Mouse (Mus musculus): Measurements from ENCODE around the gene Cyp17a1. TPM values are rescaled to one million over a fixed set of nuclear protein-coding genes. Genes with fewer than 3 reads are reported as not detected.

Gene Cyp17a1
- polyA plus RNA-seq, 1 experiment = 0.14 TPM

DNA sequence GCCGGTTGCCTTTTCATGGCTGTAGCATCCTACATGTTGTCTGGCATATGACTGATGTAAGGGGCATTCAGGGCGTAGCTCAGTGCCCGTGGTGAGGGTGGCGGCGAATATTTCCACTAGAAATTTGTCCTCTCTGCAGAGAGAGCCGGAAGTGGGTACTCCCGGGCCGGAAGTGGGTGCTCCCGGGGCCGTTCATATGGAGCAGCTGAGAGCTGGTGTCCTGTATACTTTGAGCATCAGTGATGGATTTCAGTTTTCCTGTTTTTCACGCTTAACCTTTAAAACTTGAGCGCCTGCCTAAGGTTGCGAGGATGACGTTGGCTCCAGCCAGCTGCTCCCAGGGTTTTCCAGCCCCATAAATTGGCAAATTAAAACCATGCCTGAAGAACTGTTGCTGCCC lies 33.5 kb downstream of the Cyp17a1 start:
- no peaks in the 10 kb centered on the region; the same call in 1 of the 2 replicates for H3K4me1 ChIP-seq (ENCODE audit: control insufficient read depth, insufficient read depth, insufficient read length)
- 82% methylated on average over 14 of the region's 14 CpGs for WGBS
- H3K27ac ChIP-seq (ENCODE audit: insufficient read depth, low read length) = no peak overlapping the region

DNA sequence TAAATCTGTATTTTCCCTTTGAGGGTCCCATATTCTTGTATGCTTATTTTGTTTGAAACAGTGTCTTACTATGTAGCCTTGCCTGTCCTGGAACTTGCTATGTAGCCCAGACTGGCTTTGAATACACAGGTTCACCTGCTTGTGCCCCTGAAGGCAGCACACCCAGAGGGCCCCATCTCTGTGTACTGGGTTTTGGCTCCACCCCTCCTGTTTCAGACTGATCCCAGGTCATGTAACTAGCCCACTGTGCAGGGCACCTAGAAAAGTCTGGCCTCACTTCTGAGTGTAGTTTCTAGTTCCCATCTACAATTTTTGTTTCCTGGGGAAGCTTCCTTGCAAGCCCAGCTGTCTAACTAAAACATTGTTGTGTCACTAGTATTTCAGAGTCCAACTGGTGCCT lies 33.9 kb downstream of the Cyp17a1 start:
- no peak overlapping the region for H3K4me3 ChIP-seq (ENCODE audit: extremely low read depth, insufficient read depth, insufficient read length)
- no peaks in the 10 kb centered on the region; the same call in 1 of the 2 replicates for H3K4me1 ChIP-seq (ENCODE audit: control insufficient read depth, insufficient read depth, insufficient read length)
- TF ChIP-seq POLR2A (IDR thresholded peaks at IDR 0.05; ENCODE audit: low read depth, low read length) = no peak
- no peak for TF ChIP-seq CTCF (IDR thresholded peaks at IDR 0.05; ENCODE audit: extremely low read depth, insufficient read depth, insufficient read length, insufficient replicate concordance)
- no peaks in the 10 kb centered on the region for H3K27me3 ChIP-seq (ENCODE audit: control insufficient read depth, insufficient read depth, low read length)
- H3K27ac ChIP-seq (ENCODE audit: insufficient read depth, low read length) = no peak overlapping the region
- H3K36me3 ChIP-seq (ENCODE audit: control insufficient read depth, insufficient read depth, low read length) = no peaks in the 10 kb centered on the region; the same call in 1 of the 2 replicates
- no peak for DNase-seq (ENCODE audit: low read depth in 1 of 2, low spot score in 2 of 2)

More for the DNA sequence above, 33.5 kb downstream of the Cyp17a1 start:
- no peak overlapping the region for H3K4me3 ChIP-seq (ENCODE audit: extremely low read depth, insufficient read depth, insufficient read length)
- H3K27me3 ChIP-seq (ENCODE audit: control insufficient read depth, insufficient read depth, low read length) = no peaks in the 10 kb centered on the region
- H3K36me3 ChIP-seq (ENCODE audit: control insufficient read depth, insufficient read depth, low read length) = peaks cover 2% of the 10 kb centered on the region
- no peak for DNase-seq (ENCODE audit: low read depth in 1 of 2, low spot score in 2 of 2)
- TF ChIP-seq POLR2A (IDR thresholded peaks at IDR 0.05; ENCODE audit: low read depth, low read length) (no peak), CTCF (IDR thresholded peaks at IDR 0.05; ENCODE audit: extremely low read depth, insufficient read depth, insufficient read length, insufficient replicate concordance) (no peak)

DNA sequence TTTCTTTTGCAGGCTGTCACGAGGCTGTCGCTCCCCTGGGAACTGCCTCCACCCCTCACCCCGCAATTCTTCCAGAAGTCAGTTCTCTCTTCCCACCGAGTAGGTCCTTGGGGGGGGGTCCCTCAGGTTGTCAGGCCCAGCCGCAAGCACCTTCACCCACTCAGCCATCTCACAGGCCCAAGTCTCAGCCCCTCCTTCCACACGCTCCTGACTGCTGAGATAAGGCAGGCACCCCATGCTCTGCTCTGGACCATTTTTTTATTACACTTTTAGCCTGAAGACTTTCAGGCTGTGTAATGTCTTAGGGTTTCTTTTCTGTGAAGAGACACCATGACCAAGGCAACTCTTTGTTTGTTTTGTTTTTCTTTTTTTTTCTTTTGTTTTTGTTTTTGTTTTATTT lies 35.4 kb downstream of the Cyp17a1 start:
- no peak overlapping the region for H3K27ac ChIP-seq (ENCODE audit: insufficient read depth, low read length)
- no peak overlapping the region for H3K4me3 ChIP-seq (ENCODE audit: extremely low read depth, insufficient read depth, insufficient read length)
- DNase-seq (ENCODE audit: low read depth in 1 of 2, low spot score in 2 of 2) = no peak
- 89% methylated on average over 6 of the region's 6 CpGs for WGBS
- no peaks in the 10 kb centered on the region; the same call in 1 of the 2 replicates for H3K4me1 ChIP-seq (ENCODE audit: control insufficient read depth, insufficient read depth, insufficient read length)
- no peaks in the 10 kb centered on the region; the same call in 1 of the 2 replicates for H3K36me3 ChIP-seq (ENCODE audit: control insufficient read depth, insufficient read depth, low read length)
- H3K27me3 ChIP-seq (ENCODE audit: control insufficient read depth, insufficient read depth, low read length) = no peaks in the 10 kb centered on the region
- no peak for TF ChIP-seq CTCF (IDR thresholded peaks at IDR 0.05; ENCODE audit: extremely low read depth, insufficient read depth, insufficient read length, insufficient replicate concordance)
- no peak for TF ChIP-seq POLR2A (IDR thresholded peaks at IDR 0.05; ENCODE audit: low read depth, low read length)

DNA sequence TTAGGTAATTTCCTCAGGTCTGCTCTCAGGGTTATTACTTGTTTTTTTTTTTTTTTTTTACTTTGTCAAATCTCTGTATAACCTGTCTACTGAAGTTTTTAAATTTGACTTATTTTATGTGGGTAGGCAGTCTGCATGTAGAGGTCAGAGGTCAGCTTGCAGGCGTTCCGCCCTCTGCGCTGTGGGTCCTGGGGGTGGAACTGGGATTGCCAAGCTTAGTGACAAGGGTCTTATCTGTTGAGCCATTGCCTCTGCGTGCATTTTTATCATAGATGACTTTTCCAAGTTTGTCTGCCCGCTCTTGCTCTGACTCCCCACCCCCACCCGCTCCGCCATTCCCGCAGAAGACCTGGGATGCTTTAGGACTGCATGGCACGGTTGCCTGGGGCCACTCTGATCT lies 37.2 kb downstream of the Cyp17a1 start:
- Histone ChIP-seq H3K27ac (ENCODE audit: insufficient read depth, low read length) (no peak overlapping the region), H3K4me3 (ENCODE audit: extremely low read depth, insufficient read depth, insufficient read length) (no peak overlapping the region), H3K27me3 (ENCODE audit: control insufficient read depth, insufficient read depth, low read length) (no peaks in the 10 kb centered on the region), H3K36me3 (ENCODE audit: control insufficient read depth, insufficient read depth, low read length) (no peaks in the 10 kb centered on the region; the same call in 1 of the 2 replicates), H3K4me1 (ENCODE audit: control insufficient read depth, insufficient read depth, insufficient read length) (no peaks in the 10 kb centered on the region)
- 87% methylated on average over 9 of the region's 9 CpGs for WGBS
- no peak for DNase-seq (ENCODE audit: low read depth in 1 of 2, low spot score in 2 of 2)
- TF ChIP-seq CTCF (IDR thresholded peaks at IDR 0.05; ENCODE audit: extremely low read depth, insufficient read depth, insufficient read length, insufficient replicate concordance) (no peak), POLR2A (IDR thresholded peaks at IDR 0.05; ENCODE audit: low read depth, low read length) (no peak)

DNA sequence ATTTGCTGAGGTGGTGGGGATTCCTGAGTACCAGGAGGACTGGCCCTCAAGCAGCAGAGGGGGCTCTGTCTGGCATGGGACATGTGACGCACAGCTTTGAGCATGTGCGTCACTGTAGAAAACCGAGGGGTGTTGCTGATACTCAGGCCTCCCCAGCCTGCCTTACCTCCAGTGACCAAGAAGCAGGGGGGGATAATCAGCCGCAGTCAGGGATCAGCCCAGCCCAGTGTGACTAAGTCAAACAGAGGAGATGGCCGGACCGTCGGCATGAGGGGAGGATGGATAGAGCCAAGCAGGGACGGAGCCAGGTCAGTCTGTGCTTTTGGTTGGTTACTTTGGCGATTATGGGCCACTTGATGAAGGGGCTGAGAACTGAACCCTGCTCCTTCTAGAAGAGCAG lies 41.3 kb downstream of the Cyp17a1 start:
- Histone ChIP-seq H3K4me1 (ENCODE audit: control insufficient read depth, insufficient read depth, insufficient read length) (no peaks in the 10 kb centered on the region), H3K4me3 (ENCODE audit: extremely low read depth, insufficient read depth, insufficient read length) (no peak overlapping the region), H3K36me3 (ENCODE audit: control insufficient read depth, insufficient read depth, low read length) (peaks cover 3% of the 10 kb centered on the region; the same call in 1 of the 2 replicates), H3K27me3 (ENCODE audit: control insufficient read depth, insufficient read depth, low read length) (no peaks in the 10 kb centered on the region), H3K27ac (ENCODE audit: insufficient read depth, low read length) (no peak overlapping the region)
- DNase-seq (ENCODE audit: low read depth in 1 of 2, low spot score in 2 of 2) = no peak
- 95% methylated on average over 9 of the region's 9 CpGs for WGBS
- TF ChIP-seq POLR2A (IDR thresholded peaks at IDR 0.05; ENCODE audit: low read depth, low read length) (no peak), CTCF (IDR thresholded peaks at IDR 0.05; ENCODE audit: extremely low read depth, insufficient read depth, insufficient read length, insufficient replicate concordance) (no peak)

DNA sequence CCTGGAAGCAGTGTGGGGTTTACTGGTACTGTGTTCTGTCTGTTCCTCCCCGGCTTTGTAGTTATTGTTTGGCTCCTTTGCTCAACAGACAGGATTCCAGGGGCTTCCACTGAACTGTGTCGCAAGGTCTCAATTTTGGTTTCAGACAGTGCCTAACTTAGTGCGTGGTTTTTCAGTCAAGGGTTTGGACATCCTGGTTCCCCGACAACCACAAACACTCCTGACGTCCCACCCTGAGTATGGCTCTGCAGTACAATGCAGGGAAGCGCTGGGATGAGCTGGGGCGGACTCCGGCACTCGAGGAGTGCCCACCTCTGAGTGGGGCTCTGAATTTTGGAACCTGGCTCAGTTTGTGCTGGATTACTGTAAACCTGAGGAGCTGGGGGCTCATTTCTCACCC lies 43.2 kb downstream of the Cyp17a1 start:
- no peak overlapping the region for H3K4me3 ChIP-seq (ENCODE audit: extremely low read depth, insufficient read depth, insufficient read length)
- no peak overlapping the region for H3K27ac ChIP-seq (ENCODE audit: insufficient read depth, low read length)
- H3K36me3 ChIP-seq (ENCODE audit: control insufficient read depth, insufficient read depth, low read length) = peaks cover 6% of the 10 kb centered on the region; the same call in 1 of the 2 replicates
- TF ChIP-seq CTCF (IDR thresholded peaks at IDR 0.05; ENCODE audit: extremely low read depth, insufficient read depth, insufficient read length, insufficient replicate concordance) (no peak), POLR2A (IDR thresholded peaks at IDR 0.05; ENCODE audit: low read depth, low read length) (no peak)
- no peaks in the 10 kb centered on the region for H3K4me1 ChIP-seq (ENCODE audit: control insufficient read depth, insufficient read depth, insufficient read length)
- H3K27me3 ChIP-seq (ENCODE audit: control insufficient read depth, insufficient read depth, low read length) = no peaks in the 10 kb centered on the region
- no peak for DNase-seq (ENCODE audit: low read depth in 1 of 2, low spot score in 2 of 2)
- 63% methylated on average over 9 of the region's 9 CpGs for whole genome bisulfite sequencing

DNA sequence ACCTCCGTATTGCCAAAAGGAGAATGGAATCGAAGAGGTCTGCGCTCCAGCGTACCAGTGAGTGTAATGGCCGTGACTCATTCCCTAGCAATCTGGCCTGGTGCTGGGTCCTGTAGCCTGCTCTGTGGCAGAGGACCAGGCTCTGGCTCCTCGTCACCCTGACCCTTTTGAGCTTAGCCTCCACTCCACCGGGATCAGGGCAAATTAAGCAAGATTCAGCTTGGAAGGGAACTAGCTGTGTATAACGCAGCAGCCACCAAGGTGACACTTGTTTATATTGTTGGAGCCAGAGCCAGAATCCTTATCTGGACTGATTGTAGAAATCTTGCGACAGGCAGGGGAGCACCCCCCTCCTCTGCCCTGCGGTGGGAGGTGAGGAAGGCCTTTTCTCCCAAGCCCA lies 44.6 kb downstream of the Cyp17a1 start:
- H3K4me3 ChIP-seq (ENCODE audit: extremely low read depth, insufficient read depth, insufficient read length) = no peak overlapping the region
- H3K27me3 ChIP-seq (ENCODE audit: control insufficient read depth, insufficient read depth, low read length) = no peaks in the 10 kb centered on the region
- H3K36me3 ChIP-seq (ENCODE audit: control insufficient read depth, insufficient read depth, low read length) = peaks cover 6% of the 10 kb centered on the region; the same call in 1 of the 2 replicates
- no peak overlapping the region for H3K27ac ChIP-seq (ENCODE audit: insufficient read depth, low read length)
- H3K4me1 ChIP-seq (ENCODE audit: control insufficient read depth, insufficient read depth, insufficient read length) = no peaks in the 10 kb centered on the region
- 94% methylated on average over 10 of the region's 10 CpGs for WGBS
- no peak for DNase-seq (ENCODE audit: low read depth in 1 of 2, low spot score in 2 of 2)
- TF ChIP-seq POLR2A (IDR thresholded peaks at IDR 0.05; ENCODE audit: low read depth, low read length) (no peak), CTCF (IDR thresholded peaks at IDR 0.05; ENCODE audit: extremely low read depth, insufficient read depth, insufficient read length, insufficient replicate concordance) (no peak)
